Mouse (Mus musculus) G1E (cell line): Measurements from ENCODE around the gene Col6a5.

Experiments used
- CTCF ChIP-seq: IDR thresholded peaks from 2 replicates; pipeline ENCODE4 v1.5.1; 2012; ENCODE audit warnings: low read depth, low read length, inconsistent platforms, mixed read lengths
- POLR2AphosphoS5 ChIP-seq: IDR thresholded peaks from 2 replicates; pipeline ENCODE4 v1.6.1; 2012; ENCODE audit warnings: low read depth, low read length, inconsistent platforms; ENCODE audit not compliant: insufficient replicate concordance
- TAL1 ChIP-seq: conservative IDR thresholded peaks from 2 replicates; pipeline ENCODE4 v1.6.1; 2012; ENCODE audit warnings: low read depth, low read length, inconsistent platforms, mixed read lengths

DNA sequence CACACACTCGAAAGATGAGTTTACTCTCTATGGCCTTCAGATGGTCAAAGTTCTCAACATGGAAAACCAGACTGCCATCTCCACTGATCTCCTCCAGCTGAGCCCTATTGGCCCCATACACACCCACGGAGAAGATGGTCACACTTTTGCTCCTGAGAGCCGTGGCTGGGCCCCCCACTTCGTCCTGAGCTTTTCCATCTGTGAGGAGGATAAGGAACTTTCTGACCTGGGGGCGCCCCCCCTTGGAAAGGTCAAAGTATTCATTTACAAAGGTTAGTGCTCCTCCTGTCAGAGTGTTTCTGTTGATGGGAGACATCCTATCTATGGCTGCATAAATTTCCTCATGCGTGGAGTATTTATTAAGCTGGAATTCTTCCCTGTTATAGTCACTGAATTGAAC lies 26.6 kb downstream of the Col6a5 start:
- TF ChIP-seq CTCF (no peak), POLR2AphosphoS5 (no peak), TAL1 (no peak)
